Mouse (Mus musculus) spleen, postnatal 10 days (tissue): ENCODE measurements around the gene Foxk2.
A peak's percentile ranks its signal among the peaks of the same experiment; 100 is the strongest.
"Not testable (repeated sequence)": the region's sequence is repeated elsewhere in the genome, so short reads cannot be mapped to it uniquely, and the experiment has no call there.

Experiments
- DNase-seq, 2 experiments: peaks; one replicate each; pipeline ENCODE4 v3.0.0; 2021 to 2022; ENCODE audit warnings: low spot score in 2 of 2

Gene Foxk2

GRCm38 (mm10) chr11:121278011-121278410 lies 18.2 kb downstream of the Foxk2 start:
- DNase-seq, result no peak

GRCm38 (mm10) chr11:121282911-121283310 lies 23.1 kb downstream of the Foxk2 start:
- no peak for DNase-seq

GRCm38 (mm10) chr11:121289859-121290258 lies 30.1 kb downstream of the Foxk2 start:
- DNase-seq, result no peak

- no peak for DNase-seq
These were observed 35.0 kb downstream of the Foxk2 start for GRCm38 (mm10) chr11:121294771-121295170.

GRCm38 (mm10) chr11:121298493-121298892 lies 38.7 kb downstream of the Foxk2 start:
- DNase-seq, result no peak

GRCm38 (mm10) chr11:121300265-121300664 lies 40.5 kb downstream of the Foxk2 start:
- no peak for DNase-seq

GRCm38 (mm10) chr11:121305371-121305770 lies 45.6 kb downstream of the Foxk2 start:
- no peak for DNase-seq

GRCm38 (mm10) chr11:121306608-121307007 lies 46.8 kb downstream of the Foxk2 start:
- DNase-seq, result no peak

- not testable (repeated sequence) for DNase-seq
These were observed 47.9 kb downstream of the Foxk2 start for GRCm38 (mm10) chr11:121307712-121308111.

GRCm38 (mm10) chr11:121326034-121326433 lies 66.2 kb downstream of the Foxk2 start:
- DNase-seq, result no peak

GRCm38 (mm10) chr11:121326681-121327080 lies 66.9 kb downstream of the Foxk2 start:
- DNase-seq, result no peak

GRCm38 (mm10) chr11:121328206-121328605 lies 68.4 kb downstream of the Foxk2 start:
- no peak for DNase-seq

GRCm38 (mm10) chr11:121328619-121329018 lies 68.8 kb downstream of the Foxk2 start:
- DNase-seq, result no peak

GRCm38 (mm10) chr11:121331641-121332040 lies 71.9 kb downstream of the Foxk2 start:
- no peak for DNase-seq

GRCm38 (mm10) chr11:121339647-121340046 lies 79.9 kb downstream of the Foxk2 start:
- no peak for DNase-seq

- DNase-seq, result no peak
These were observed 80.5 kb downstream of the Foxk2 start for GRCm38 (mm10) chr11:121340287-121340686.

GRCm38 (mm10) chr11:121342423-121342822 lies 82.6 kb downstream of the Foxk2 start:
- not testable (repeated sequence) for DNase-seq

GRCm38 (mm10) chr11:121347036-121347435 lies 87.2 kb downstream of the Foxk2 start:
- DNase-seq, result no peak

GRCm38 (mm10) chr11:121348166-121348565 lies 88.4 kb downstream of the Foxk2 start:
- DNase-seq, result no peak

GRCm38 (mm10) chr11:121348727-121349126 lies 88.9 kb downstream of the Foxk2 start:
- not testable (repeated sequence) for DNase-seq

- peak; percentile 50 to 73 for DNase-seq
These were observed 93.7 kb downstream of the Foxk2 start for GRCm38 (mm10) chr11:121353326-121354090.

- DNase-seq, result peak; percentile 97 to 99
These were observed 94.4 kb downstream of the Foxk2 start, which contains the start of gene Wdr45b for GRCm38 (mm10) chr11:121354091-121354707. TSS of gene Wdr45b (minus strand) at chr11:121354445.
